Mouse (Mus musculus): ENCODE data around the gene Armc12.

- no peak for TF ChIP-seq CTCF (IDR thresholded peaks at IDR 0.05; ENCODE audit: low read depth, low read length)
- no peak for TF ChIP-seq POLR2A (IDR thresholded peaks at IDR 0.05; ENCODE audit: borderline replicate concordance, low read depth, low read length)
Observed at GRCm38 (mm10) chr17:28504182-28504581, 26.4 kb upstream of the Armc12 start.

Data from bone marrow macrophage, adult 2 months (primary cell).